28 mouse cellular contexts compared by ENCODE assay signal in genomic region chr13:114398906-114399305, GRCm38 (mm10). TPM values are rescaled to one million over a fixed set of nuclear protein-coding genes. Genes with fewer than 3 reads are reported as not detected.
DNase-seq lines count a peak whose midpoint lies in the region; ATAC-seq and TF ChIP-seq lines count a peak whose summit lies in the region.
"Had no signal": no experiment of that assay in that cellular context is flagged by ENCODE, and none has a peak within 500 bp of the region (broad histone marks: within the 10 kb centered on the region; RNA-seq: fewer than 3 reads in every experiment).

No protein-coding gene starts in this region.

- no peak overlapping the region for H3K27ac ChIP-seq in forebrain, embryonic 11.5 days (ENCODE audit: low read depth, low read length)
- no peak overlapping the region for H3K27ac ChIP-seq in forebrain, postnatal 0 days (ENCODE audit: low read depth, low read length)
- H3K27ac ChIP-seq in CH12.LX (ENCODE audit: insufficient read depth, low read depth): no peak overlapping the region
- H3K27ac ChIP-seq: embryonic facial prominence, embryonic 13.5 days; embryonic facial prominence, embryonic 15.5 days; forebrain, embryonic 10.5 days; forebrain, embryonic 13.5 days; forebrain, embryonic 15.5 days had no signal

- 84% methylated on average over 2 of the region's 2 CpGs for WGBS in forebrain, embryonic 11.5 days
- WGBS in forebrain, postnatal 0 days: 82% methylated on average over 2 of the region's 2 CpGs

- no peak for DNase-seq in forebrain, embryonic 11.5 days (ENCODE audit: low spot score)
- no peak for DNase-seq in forebrain, postnatal 0 days
- DNase-seq in CH12.LX (ENCODE audit: extremely low read depth) (peak; percentile 4), R1 (ENCODE audit: low read depth, low spot score) (peak; percentile 66)
- no peak for DNase-seq in heart, adult 8-10 months (ENCODE audit: low spot score)
- no peak for DNase-seq in layer of hippocampus, postnatal 10 days (ENCODE audit: low spot score in 2 of 2)
- DNase-seq: adrenal gland, adult 2 months; adrenal gland, postnatal 10 days; adrenal gland, postnatal 25 days; B cell, adult 2 months; cerebellum, adult 11 months; cerebellum, adult 18-20 months; cerebellum, adult 8-10 months; cerebellum, adult 9-11 months; cerebellum, postnatal 14 days; cerebellum, postnatal 36 days; embryo, embryonic 11 days had no signal

- TF ChIP-seq RAD21 in CH12.LX (IDR thresholded peaks at IDR 0.05; ENCODE audit: low read depth, low read length): no peak

- H3K27me3 ChIP-seq in forebrain, embryonic 11.5 days (ENCODE audit: control insufficient read depth, insufficient read depth, low read length): no peaks in the 10 kb centered on the region
- no peaks in the 10 kb centered on the region for H3K27me3 ChIP-seq in forebrain, postnatal 0 days (ENCODE audit: insufficient read depth, low read length)
- no peaks in the 10 kb centered on the region for H3K27me3 ChIP-seq in CH12.LX (replicated peaks)
- H3K27me3 ChIP-seq: embryonic facial prominence, embryonic 13.5 days; embryonic facial prominence, embryonic 15.5 days; forebrain, embryonic 13.5 days; forebrain, embryonic 15.5 days; Patski had no signal

- in situ Hi-C loops in CH12.LX (cut with MboI; ENCODE audit: low pct_ligation_motif_present, low pct_unique_long_range_greater_than_20kb, low sequenced_read_pairs): no loop called here

- no peak overlapping the region for H3K9ac ChIP-seq in forebrain, embryonic 11.5 days (ENCODE audit: low read length)
- H3K9ac ChIP-seq in forebrain, postnatal 0 days: no peak overlapping the region
- no peak overlapping the region for H3K9ac ChIP-seq in CH12.LX (ENCODE audit: insufficient read depth, low read depth)
- H3K9ac ChIP-seq: embryonic facial prominence, embryonic 13.5 days; embryonic facial prominence, embryonic 15.5 days; forebrain, embryonic 13.5 days; forebrain, embryonic 15.5 days had no signal

- TF ChIP-seq EP300 in CH12.LX (IDR thresholded peaks at IDR 0.05; ENCODE audit: low read length): no peak

- H3K79me2 ChIP-seq in CH12.LX (replicated peaks; ENCODE audit: control insufficient read depth, extremely low read depth, insufficient read depth, poor library complexity, severe bottlenecking): no peaks in the 10 kb centered on the region

- TF ChIP-seq POLR2A in CH12.LX (IDR thresholded peaks at IDR 0.05; ENCODE audit: low read depth, low read length): no peak

- H3K4me3 ChIP-seq in forebrain, embryonic 11.5 days (ENCODE audit: low read depth, low read length): no peak overlapping the region
- no peak overlapping the region for H3K4me3 ChIP-seq in forebrain, postnatal 0 days (ENCODE audit: low read depth, low read length)
- H3K4me3 ChIP-seq in CH12.LX (replicated peaks in 1 of 3; ENCODE audit: low read depth in 2 of 3, low read length in 2 of 3, poor library complexity in 1 of 3): no peak overlapping the region
- H3K4me3 ChIP-seq: embryonic facial prominence, embryonic 13.5 days; embryonic facial prominence, embryonic 15.5 days; erythroblast, embryonic 14.5 days; forebrain, embryonic 10.5 days; forebrain, embryonic 13.5 days; forebrain, embryonic 15.5 days had no signal

- peaks cover 3% of the 10 kb centered on the region; the same call in 1 of the 2 replicates for H3K4me1 ChIP-seq in forebrain, embryonic 11.5 days (replicated peaks; ENCODE audit: control insufficient read depth, insufficient read depth, low read length)
- H3K4me1 ChIP-seq in forebrain, postnatal 0 days (ENCODE audit: insufficient read depth): no peaks in the 10 kb centered on the region
- peaks cover 0 to 3% of the 10 kb centered on the region in 2 experiments; a peak in 2 of 4 replicates for H3K4me1 ChIP-seq in CH12.LX (ENCODE audit: control insufficient read depth in 1 of 2, insufficient read depth in 2 of 2)
- H3K4me1 ChIP-seq: embryonic facial prominence, embryonic 13.5 days; embryonic facial prominence, embryonic 15.5 days; forebrain, embryonic 13.5 days; forebrain, embryonic 15.5 days had no signal

- 0 out of 2 replicates have a peak, but pooled peaks have one; percentile 24 for ATAC-seq in forebrain, embryonic 11.5 days (replicated peaks; ENCODE audit: low FRiP score)
- ATAC-seq in forebrain, postnatal 0 days: no peak
- ATAC-seq in megakaryocyte progenitor cell, adult 5-6 weeks (replicated peaks; ENCODE audit: poor library complexity): 0 out of 2 replicates have a peak, but pooled peaks have one; percentile 48
- ATAC-seq: CD4-positive, CD25-positive, alpha-beta regulatory T cell, adult 4 months; forebrain, embryonic 13.5 days; forebrain, embryonic 15.5 days; Patski had no signal

- no peak for TF ChIP-seq CTCF in forebrain, postnatal 0 days (IDR thresholded peaks at IDR 0.05; ENCODE audit: low read depth)
- no peak for TF ChIP-seq CTCF in CH12.LX (conservative IDR thresholded peaks at IDR 0.05 in 1 of 2, IDR thresholded peaks at IDR 0.05 in 1 of 2; ENCODE audit: low read depth in 2 of 2, low read length in 2 of 2)

- dilution Hi-C loops in CH12.LX (cut with MboI; ENCODE audit: extremely low pct_ligation_motif_present, extremely low pct_unique_long_range_greater_than_20kb, low sequenced_read_pairs): no loop called here

- no peaks in the 10 kb centered on the region for H3K9me3 ChIP-seq in forebrain, embryonic 11.5 days (ENCODE audit: control insufficient read depth, low read length)
- H3K9me3 ChIP-seq in forebrain, postnatal 0 days (ENCODE audit: low read length): no peaks in the 10 kb centered on the region
- H3K9me3 ChIP-seq in CH12.LX (replicated peaks; ENCODE audit: low read length): no peaks in the 10 kb centered on the region
- H3K9me3 ChIP-seq: embryonic facial prominence, embryonic 13.5 days; embryonic facial prominence, embryonic 15.5 days; forebrain, embryonic 10.5 days; forebrain, embryonic 13.5 days; forebrain, embryonic 15.5 days; G1E had no signal

- H3K36me3 ChIP-seq in forebrain, embryonic 11.5 days (ENCODE audit: control insufficient read depth, insufficient read depth, low read length): no peaks in the 10 kb centered on the region
- H3K36me3 ChIP-seq in forebrain, postnatal 0 days (ENCODE audit: insufficient read depth): no peaks in the 10 kb centered on the region
- H3K36me3 ChIP-seq in CH12.LX (replicated peaks in 1 of 2; ENCODE audit: control insufficient read depth in 1 of 2, insufficient read depth in 1 of 2, low read length in 1 of 2): no peaks in the 10 kb centered on the region
- H3K36me3 ChIP-seq: embryonic facial prominence, embryonic 13.5 days; embryonic facial prominence, embryonic 15.5 days; forebrain, embryonic 10.5 days; forebrain, embryonic 15.5 days; G1E had no signal

- H3K4me2 ChIP-seq in forebrain, embryonic 11.5 days (ENCODE audit: low read depth, low read length, severe bottlenecking): no peak overlapping the region
- H3K4me2 ChIP-seq in forebrain, postnatal 0 days (ENCODE audit: low read depth): no peak overlapping the region
- H3K4me2 ChIP-seq in CH12.LX (ENCODE audit: insufficient read depth, low read depth, poor library complexity, severe bottlenecking): no peak overlapping the region
- H3K4me2 ChIP-seq: embryonic facial prominence, embryonic 13.5 days; embryonic facial prominence, embryonic 15.5 days; forebrain, embryonic 13.5 days; forebrain, embryonic 15.5 days had no signal

TF ChIP-seq in CH12.LX, 34 proteins besides CTCF, POLR2A, EP300 and RAD21:
- TF ChIP-seq ZNF384 (IDR thresholded peaks at IDR 0.05; ENCODE audit: low read depth, low read length) (no peak), UBTF (IDR thresholded peaks at IDR 0.05; ENCODE audit: low read depth, low read length) (no peak), CHD2 (IDR thresholded peaks at IDR 0.05; ENCODE audit: low read length) (no peak), JUND (conservative IDR thresholded peaks at IDR 0.05; ENCODE audit: low read depth, low read length) (no peak), USF1 (IDR thresholded peaks at IDR 0.05; ENCODE audit: low read depth, low read length) (no peak), ZKSCAN1 (IDR thresholded peaks at IDR 0.05; ENCODE audit: borderline replicate concordance, low read depth, low read length) (no peak), GABPA (IDR thresholded peaks at IDR 0.05; ENCODE audit: insufficient replicate concordance, low read depth, low read length) (no peak), IRF4 (IDR thresholded peaks at IDR 0.05; ENCODE audit: low read depth, low read length) (no peak), RCOR1 (conservative IDR thresholded peaks at IDR 0.05; ENCODE audit: low read depth, low read length) (no peak), USF2 (conservative IDR thresholded peaks at IDR 0.05; ENCODE audit: low read depth, low read length) (no peak), ELF1 (IDR thresholded peaks at IDR 0.05; ENCODE audit: low read depth, low read length) (no peak), MAX (IDR thresholded peaks at IDR 0.05; ENCODE audit: low read length) (no peak), NRF1 (IDR thresholded peaks at IDR 0.05; ENCODE audit: low read depth, low read length) (no peak), MEF2A (IDR thresholded peaks at IDR 0.05; ENCODE audit: borderline replicate concordance, low read depth, low read length) (no peak)

RNA-seq across cellular contexts. Expression of gene Ndufs4, which starts 10.8 kb away (rescaled TPM):
- polyA plus RNA-seq in forebrain, embryonic 11.5 days (2014; fragmentation: Nextera tagmentation; extraction: Ambion mirVana): 271 and 299 TPM in 2 replicates
- 86.2 and 93.6 TPM in 2 replicates for total RNA-seq in forebrain, postnatal 0 days (2014; rRNA removed)
- polyA plus RNA-seq in forebrain, postnatal 0 days (2015; fragmentation: Nextera tagmentation; extraction: Ambion mirVana): 397 and 489 TPM in 2 replicates
- 218 and 247 TPM in 2 replicates for total RNA-seq in CH12.LX (2012; rRNA removed)
- total RNA-seq in CH12.LX (2014; rRNA removed): 108 and 125 TPM in 2 replicates
- polyA plus RNA-seq in CH12.LX (2012; ENCODE audit: insufficient read length, low read depth): 113 and 120 TPM in 2 replicates
- total RNA-seq in megakaryocyte progenitor cell, adult 5-6 weeks (2015): 172 and 185 TPM in 2 replicates
- total RNA-seq in megakaryocyte progenitor cell, adult 5-6 weeks (2017): 143 and 155 TPM in 2 replicates
- 100 to 1,000 TPM; 594 to 617 (median 604) TPM for total RNA-seq in heart, adult 8-10 months (2022)
- 100 to 1,000 TPM; 175 to 198 TPM for total RNA-seq in layer of hippocampus, postnatal 10 days (2021)

RNA-seq across cellular contexts. Expression of gene Fst, which starts 59.8 kb away (rescaled TPM):
- polyA plus RNA-seq in forebrain, embryonic 11.5 days (2014; fragmentation: Nextera tagmentation; extraction: Ambion mirVana): 27.7 and 33.7 TPM in 2 replicates
- 7.7 and 12.1 TPM in 2 replicates for total RNA-seq in forebrain, postnatal 0 days (2014; rRNA removed)
- 12.2 and 12.4 TPM in 2 replicates for polyA plus RNA-seq in forebrain, postnatal 0 days (2015; fragmentation: Nextera tagmentation; extraction: Ambion mirVana)
- not detected in 2 replicates for total RNA-seq in CH12.LX (2012; rRNA removed)
- not detected in 2 replicates for total RNA-seq in CH12.LX (2014; rRNA removed)
- polyA plus RNA-seq in CH12.LX (2012; ENCODE audit: insufficient read length, low read depth): not detected in 2 replicates
- 0.07 and 0.46 TPM in 2 replicates for total RNA-seq in megakaryocyte progenitor cell, adult 5-6 weeks (2015)
- 0.04 TPM in 1 of 2 replicates, not detected in the other for total RNA-seq in megakaryocyte progenitor cell, adult 5-6 weeks (2017)
- 1 to 10 TPM in 1 of 4 experiments, under 1 TPM in 3; 0.33 to 1.2 (median 0.74) TPM for total RNA-seq in heart, adult 8-10 months (2022)
- 1 to 10 TPM; 3.0 to 4.8 TPM for total RNA-seq in layer of hippocampus, postnatal 10 days (2021)
- total RNA-seq: common myeloid progenitor, adult 5-6 weeks had no signal
- polyA plus RNA-seq: erythroblast, embryonic 14.5 days; G1E had no signal

Comparison
In these comparisons a context has a peak if more than half of its experiments do, and no peak if none do; other contexts are left out.
1. DNase-seq: peak in CH12.LX (single experiment) and R1 (single experiment); none in forebrain, embryonic 11.5 days (single experiment), forebrain, postnatal 0 days (single experiment), heart, adult 8-10 months (single experiment) and layer of hippocampus, postnatal 10 days (0 of 2).